Mouse (Mus musculus) liver, embryonic 15.5 days (tissue): ENCODE measurements around the gene Slc5a4a. TPM values are rescaled to one million over a fixed set of nuclear protein-coding genes. Genes with fewer than 3 reads are reported as not detected.

Source experiments
- ATAC-seq: fragments of 200-750 bp; cut with Nextera tagmentation; 2 replicates; pipeline ENCODE4 v1.8.0; 2017; ENCODE audit warnings: moderate number of reproducible peaks, mild to moderate bottlenecking, moderate library complexity; ENCODE audit not compliant: insufficient read depth
- H3K27ac ChIP-seq: fragments of 300-500 bp; sonication (generic); replicated peaks from 2 replicates; pipeline ENCODE4 v1.5.1; 2015; ENCODE audit warnings: mild to moderate bottlenecking, inconsistent platforms
- H3K27me3 ChIP-seq: fragments of 300-500 bp; sonication (generic); 2 replicates; pipeline ENCODE4 v1.6.1; 2015; ENCODE audit warnings: mild to moderate bottlenecking, inconsistent platforms
- H3K36me3 ChIP-seq: fragments of 300-500 bp; sonication (generic); replicated peaks from 2 replicates; pipeline ENCODE4 v1.6.1; 2015; ENCODE audit warnings: moderate library complexity, mild to moderate bottlenecking, inconsistent platforms
- H3K4me1 ChIP-seq: fragments of 300-500 bp; sonication (generic); replicated peaks from 2 replicates; pipeline ENCODE4 v1.6.1; 2015; ENCODE audit warnings: inconsistent platforms
- H3K4me2 ChIP-seq: fragments of 300-500 bp; sonication (generic); 2 replicates; pipeline ENCODE4 v1.6.1; 2015; ENCODE audit warnings: moderate library complexity, mild to moderate bottlenecking, inconsistent platforms
- H3K4me3 ChIP-seq: fragments of 300-500 bp; sonication (generic); replicated peaks from 2 replicates; pipeline ENCODE4 v1.5.1; 2015; ENCODE audit warnings: mild to moderate bottlenecking, inconsistent platforms
- H3K9ac ChIP-seq: fragments of 300-500 bp; sonication (generic); 2 replicates; pipeline ENCODE4 v1.6.1; 2015; ENCODE audit warnings: moderate library complexity, mild to moderate bottlenecking, inconsistent platforms
- H3K9me3 ChIP-seq: fragments of 300-500 bp; sonication (generic); replicated peaks from 2 replicates; pipeline ENCODE4 v1.6.1; 2016; ENCODE audit warnings: inconsistent platforms
- WGBS: fragments of 180-500 bp; shearing (Covaris S2); methylation state at CpG from one replicate; pipeline ENCODE4 v1.1.7; 2015; ENCODE audit warnings: mixed read lengths; ENCODE audit not compliant: insufficient replicate concordance; 5-methylcytosine and 5-hydroxymethylcytosine counted together
- polyA plus RNA-seq: library from polyadenylated mRNA; unstranded; fragments of >200 nt; fragmentation: Nextera tagmentation; extraction: Ambion mirVana; gene quantifications from 2 replicates; pipeline ENCODE4 v1.2.1, GENCODE M21; 2015

The Slc5a4a gene
- polyA plus RNA-seq = 0.07 TPM in 1 of 2 replicates, not detected in the other

GRCm38 (mm10) chr10:76147278-76147677 lies at the start of gene Slc5a4a:
TSS of gene Slc5a4a (plus strand) at chr10:76147451.
- Histone ChIP-seq H3K9ac (no peak within 1 kb of the TSS), H3K4me1 (no peaks in the 10 kb centered on the region), H3K27me3 (no peaks in the 10 kb centered on the region), H3K36me3 (no peaks in the 10 kb centered on the region), H3K4me3 (no peak within 1 kb of the TSS), H3K4me2 (no peak within 1 kb of the TSS), H3K9me3 (no peaks in the 10 kb centered on the region), H3K27ac (no peak within 1 kb of the TSS)
- no peak for ATAC-seq
- 58% methylated on average over 5 of the region's 5 CpGs for WGBS

GRCm38 (mm10) chr10:76110861-76111260 lies 36.4 kb upstream of the Slc5a4a start, which contains the start of gene Slc5a4b:
TSS of gene Slc5a4b (minus strand) at chr10:76110961.
- H3K4me1 ChIP-seq = no peaks in the 10 kb centered on the region; the same call in 1 of the 2 replicates
- H3K9ac ChIP-seq = no peak within 1 kb of the TSS
- no peaks in the 10 kb centered on the region for H3K36me3 ChIP-seq
- no peaks in the 10 kb centered on the region for H3K9me3 ChIP-seq
- no peak within 1 kb of the TSS for H3K4me2 ChIP-seq
- ATAC-seq = no peak
- WGBS = 68% methylated on average over 4 of the region's 4 CpGs
- no peak within 1 kb of the TSS for H3K4me3 ChIP-seq
- no peaks in the 10 kb centered on the region for H3K27me3 ChIP-seq
- H3K27ac ChIP-seq = no peak within 1 kb of the TSS

GRCm38 (mm10) chr10:76117966-76118365 lies 29.3 kb upstream of the Slc5a4a start:
- no peak overlapping the region for H3K4me3 ChIP-seq
- WGBS = 19% methylated on average over 5 of the region's 5 CpGs
- no peaks in the 10 kb centered on the region for H3K9me3 ChIP-seq
- no peaks in the 10 kb centered on the region for H3K27me3 ChIP-seq
- ATAC-seq = peak; percentile 25; the same call in 1 of the 2 replicates
- no peak overlapping the region for H3K27ac ChIP-seq
- no peak overlapping the region for H3K4me2 ChIP-seq
- H3K36me3 ChIP-seq = no peaks in the 10 kb centered on the region
- H3K9ac ChIP-seq = no peak overlapping the region
- no peaks in the 10 kb centered on the region for H3K4me1 ChIP-seq

- no peak overlapping the region for H3K4me2 ChIP-seq
- H3K9me3 ChIP-seq = no peaks in the 10 kb centered on the region
- no peak; the same call in 1 of the 2 replicates for ATAC-seq
- no peak overlapping the region for H3K9ac ChIP-seq
- no peaks in the 10 kb centered on the region for H3K4me1 ChIP-seq
- no peaks in the 10 kb centered on the region for H3K36me3 ChIP-seq
- H3K27ac ChIP-seq = no peak overlapping the region
- 9% methylated on average over 1 of the region's 1 CpGs for WGBS
- no peaks in the 10 kb centered on the region for H3K27me3 ChIP-seq
- no peak overlapping the region for H3K4me3 ChIP-seq
Observed at GRCm38 (mm10) chr10:76118741-76119140, 28.5 kb upstream of the Slc5a4a start.

GRCm38 (mm10) chr10:76120124-76120711 lies 27.0 kb upstream of the Slc5a4a start:
- ATAC-seq = no peak
- Histone ChIP-seq H3K27ac (no peak overlapping the region), H3K4me2 (no peak overlapping the region), H3K36me3 (no peaks in the 10 kb centered on the region), H3K4me3 (no peak overlapping the region), H3K27me3 (no peaks in the 10 kb centered on the region), H3K9ac (no peak overlapping the region), H3K9me3 (no peaks in the 10 kb centered on the region), H3K4me1 (no peaks in the 10 kb centered on the region)
- 53% methylated on average over 4 of the region's 4 CpGs for WGBS

- H3K4me1 ChIP-seq = no peaks in the 10 kb centered on the region
- no peak overlapping the region for H3K9ac ChIP-seq
- no peak overlapping the region for H3K27ac ChIP-seq
- no peaks in the 10 kb centered on the region for H3K27me3 ChIP-seq
- no peak overlapping the region for H3K4me3 ChIP-seq
- WGBS = 58% methylated on average over 5 of the region's 5 CpGs
- no peak overlapping the region for H3K4me2 ChIP-seq
- no peaks in the 10 kb centered on the region for H3K36me3 ChIP-seq
- no peaks in the 10 kb centered on the region for H3K9me3 ChIP-seq
- no peak for ATAC-seq
Observed at GRCm38 (mm10) chr10:76121495-76121894, 25.8 kb upstream of the Slc5a4a start.

GRCm38 (mm10) chr10:76132506-76132905 lies 14.7 kb upstream of the Slc5a4a start:
- ATAC-seq = no peak
- H3K4me3 ChIP-seq = no peak overlapping the region
- no peak overlapping the region for H3K27ac ChIP-seq
- no peaks in the 10 kb centered on the region for H3K27me3 ChIP-seq
- H3K9ac ChIP-seq = no peak overlapping the region
- no peaks in the 10 kb centered on the region for H3K9me3 ChIP-seq
- H3K4me2 ChIP-seq = no peak overlapping the region
- WGBS = 46% methylated on average over 4 of the region's 4 CpGs
- H3K36me3 ChIP-seq = no peaks in the 10 kb centered on the region
- H3K4me1 ChIP-seq = no peaks in the 10 kb centered on the region

- Histone ChIP-seq H3K4me3 (no peak overlapping the region), H3K27me3 (no peaks in the 10 kb centered on the region), H3K27ac (no peak overlapping the region), H3K9me3 (no peaks in the 10 kb centered on the region), H3K36me3 (no peaks in the 10 kb centered on the region), H3K9ac (no peak overlapping the region), H3K4me1 (no peaks in the 10 kb centered on the region), H3K4me2 (no peak overlapping the region)
- WGBS = 49% methylated on average over 2 of the region's 2 CpGs
- no peak for ATAC-seq
Observed at GRCm38 (mm10) chr10:76136318-76136717, 10.9 kb upstream of the Slc5a4a start.

- Histone ChIP-seq H3K9me3 (no peaks in the 10 kb centered on the region), H3K36me3 (no peaks in the 10 kb centered on the region), H3K27ac (no peak overlapping the region), H3K4me1 (no peaks in the 10 kb centered on the region), H3K4me2 (no peak overlapping the region), H3K4me3 (no peak overlapping the region), H3K9ac (no peak overlapping the region), H3K27me3 (no peaks in the 10 kb centered on the region)
- WGBS = 57% methylated on average over 8 of the region's 8 CpGs
- no peak for ATAC-seq
Observed at GRCm38 (mm10) chr10:76146846-76147245, 405 bp upstream of the Slc5a4a start.

- Histone ChIP-seq H3K4me3 (no peak overlapping the region), H3K9ac (no peak overlapping the region), H3K9me3 (no peaks in the 10 kb centered on the region), H3K36me3 (no peaks in the 10 kb centered on the region), H3K4me1 (no peaks in the 10 kb centered on the region), H3K4me2 (no peak overlapping the region), H3K27ac (no peak overlapping the region), H3K27me3 (no peaks in the 10 kb centered on the region)
- ATAC-seq = no peak
- 55% methylated on average over 7 of the region's 7 CpGs for WGBS
Observed at GRCm38 (mm10) chr10:76155911-76156310, 8.7 kb downstream of the Slc5a4a start.

- no peaks in the 10 kb centered on the region for H3K9me3 ChIP-seq
- no peaks in the 10 kb centered on the region for H3K4me1 ChIP-seq
- no peak overlapping the region for H3K27ac ChIP-seq
- H3K9ac ChIP-seq = no peak overlapping the region
- H3K4me3 ChIP-seq = no peak overlapping the region
- no peaks in the 10 kb centered on the region for H3K36me3 ChIP-seq
- no peak for ATAC-seq
- no peaks in the 10 kb centered on the region for H3K27me3 ChIP-seq
- WGBS = 48% methylated on average over 5 of the region's 5 CpGs
- no peak overlapping the region for H3K4me2 ChIP-seq
Observed at GRCm38 (mm10) chr10:76157528-76157927, 10.3 kb downstream of the Slc5a4a start.

GRCm38 (mm10) chr10:76158009-76158408 lies 10.8 kb downstream of the Slc5a4a start:
- no peak overlapping the region for H3K4me3 ChIP-seq
- no peak overlapping the region for H3K9ac ChIP-seq
- H3K4me2 ChIP-seq = no peak overlapping the region
- H3K4me1 ChIP-seq = no peaks in the 10 kb centered on the region
- H3K27ac ChIP-seq = no peak overlapping the region
- WGBS = 74% methylated on average over 1 of the region's 1 CpGs
- ATAC-seq = no peak
- H3K9me3 ChIP-seq = no peaks in the 10 kb centered on the region
- no peaks in the 10 kb centered on the region for H3K27me3 ChIP-seq
- no peaks in the 10 kb centered on the region for H3K36me3 ChIP-seq
